Mouse (Mus musculus) limb, embryonic 10.5 days (tissue): ENCODE measurements around the gene Wdr91. TPM values are rescaled to one million over a fixed set of nuclear protein-coding genes. Genes with fewer than 3 reads are reported as not detected.

Experiments
- DNase-seq: peaks from one replicate; pipeline ENCODE4 v3.0.0-alpha.2; 2017; ENCODE audit warnings: low spot score
- H3K27ac ChIP-seq: fragments of 300-500 bp; sonication (generic); 2 replicates; pipeline ENCODE4 v1.5.1; 2016; ENCODE audit warnings: mild to moderate bottlenecking
- H3K27me3 ChIP-seq: fragments of 300-500 bp; sonication (generic); 2 replicates; pipeline ENCODE4 v1.6.1; 2016; ENCODE audit warnings: low read depth, mild to moderate bottlenecking; ENCODE audit not compliant: poor library complexity, severe bottlenecking
- H3K36me3 ChIP-seq: fragments of 300-500 bp; sonication (generic); 2 replicates; pipeline ENCODE4 v1.6.1; 2016; ENCODE audit warnings: mild to moderate bottlenecking, moderate library complexity
- H3K4me1 ChIP-seq: fragments of 300-500 bp; sonication (generic); 2 replicates; pipeline ENCODE4 v1.6.1; 2016
- H3K4me3 ChIP-seq: fragments of 300-500 bp; sonication (generic); 2 replicates; pipeline ENCODE4 v1.5.1; 2016; ENCODE audit warnings: mild to moderate bottlenecking, moderate library complexity
- H3K9me3 ChIP-seq: fragments of 300-500 bp; sonication (generic); replicated peaks from 2 replicates; pipeline ENCODE4 v1.6.1; 2016; ENCODE audit warnings: mild to moderate bottlenecking
- WGBS: fragments of 180-500 bp; shearing (Covaris S2); methylation state at CpG from one replicate; pipeline ENCODE4 v1.1.7; 2016; 5-methylcytosine and 5-hydroxymethylcytosine counted together
- polyA plus RNA-seq: library from polyadenylated mRNA; unstranded; fragments of >200 nt; fragmentation: Nextera tagmentation; extraction: Ambion mirVana; gene quantifications from 2 replicates; pipeline ENCODE4 v1.2.1, GENCODE M21; 2016

Wdr91 gene
- polyA plus RNA-seq, 1 experiment from 2014 or later, result 13.0 TPM

DNA sequence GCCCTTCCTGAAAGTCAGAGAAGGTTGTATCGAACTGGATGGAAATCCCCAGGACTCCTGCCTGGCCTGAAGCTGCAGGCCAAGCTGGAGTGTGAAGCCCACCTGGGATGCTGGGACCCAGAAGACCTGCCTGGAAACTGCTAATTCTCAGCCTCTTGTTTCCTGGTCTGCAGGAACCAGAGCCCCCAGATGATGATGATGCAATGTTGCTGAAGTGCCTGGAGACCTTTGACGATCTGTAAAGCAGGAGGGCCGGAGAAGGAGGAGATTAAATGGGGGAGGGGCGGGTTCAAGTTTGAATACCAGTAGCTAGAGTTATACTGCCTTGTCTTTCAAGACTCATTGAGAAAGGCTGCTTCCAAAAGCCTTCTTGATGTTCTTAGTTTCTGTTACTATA is 28.3 kb upstream of the Wdr91 start:
- Histone ChIP-seq H3K4me3 (no peak overlapping the region), H3K9me3 (no peaks in the 10 kb centered on the region), H3K27me3 (no peaks in the 10 kb centered on the region), H3K27ac (0 out of 2 replicates have a peak overlapping the region, but pooled peaks have one; percentile 19), H3K36me3 (no peaks in the 10 kb centered on the region), H3K4me1 (peaks cover 10% of the 10 kb centered on the region)
- DNase-seq, result no peak
- 50% methylated on average over 4 of the region's 4 CpGs for whole genome bisulfite sequencing

- Histone ChIP-seq H3K4me3 (no peak overlapping the region), H3K9me3 (no peaks in the 10 kb centered on the region), H3K27me3 (no peaks in the 10 kb centered on the region), H3K27ac (0 out of 2 replicates have a peak overlapping the region, but pooled peaks have one; percentile 19), H3K36me3 (no peaks in the 10 kb centered on the region), H3K4me1 (peaks cover 10% of the 10 kb centered on the region)
- WGBS, result 80% methylated on average over 7 of the region's 7 CpGs
- no peak for DNase-seq
Measured at GRCm38 (mm10) chr6:34938280-34938928, 27.7 kb upstream of the Wdr91 start.

DNA sequence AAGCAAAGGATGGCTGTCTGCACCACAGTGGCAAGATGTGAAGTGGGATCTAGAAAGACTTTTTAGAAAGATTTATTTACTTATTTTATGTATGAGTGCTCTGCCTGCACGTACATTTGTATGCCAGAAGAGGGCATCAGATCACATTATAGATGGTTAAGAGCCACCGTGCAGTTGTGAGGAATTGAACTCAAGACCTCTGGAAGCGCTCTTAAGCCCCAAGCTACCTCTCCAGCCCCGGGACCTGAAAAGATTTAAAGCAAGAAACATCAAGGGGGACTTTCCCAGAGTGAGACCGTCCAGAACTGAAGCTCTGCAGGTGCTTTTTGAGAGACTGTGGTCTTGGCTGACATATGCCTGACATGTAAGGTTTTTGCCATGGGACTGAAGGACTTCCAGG is 26.1 kb upstream of the Wdr91 start:
- H3K4me1 ChIP-seq, result peaks cover 10% of the 10 kb centered on the region
- no peaks in the 10 kb centered on the region for H3K36me3 ChIP-seq
- no peaks in the 10 kb centered on the region for H3K9me3 ChIP-seq
- H3K27me3 ChIP-seq, result no peaks in the 10 kb centered on the region
- H3K4me3 ChIP-seq, result no peak overlapping the region
- DNase-seq, result no peak
- no peak overlapping the region for H3K27ac ChIP-seq
- 77% methylated on average over 5 of the region's 5 CpGs for WGBS

GRCm38 (mm10) chr6:34932633-34933032 is 22.0 kb upstream of the Wdr91 start:
- no peaks in the 10 kb centered on the region for H3K4me1 ChIP-seq
- H3K4me3 ChIP-seq, result no peak overlapping the region
- DNase-seq, result no peak
- no peaks in the 10 kb centered on the region for H3K9me3 ChIP-seq
- no peak overlapping the region for H3K27ac ChIP-seq
- no peaks in the 10 kb centered on the region for H3K27me3 ChIP-seq
- no peaks in the 10 kb centered on the region for H3K36me3 ChIP-seq
- WGBS, result 94% methylated on average over 1 of the region's 1 CpGs

DNA sequence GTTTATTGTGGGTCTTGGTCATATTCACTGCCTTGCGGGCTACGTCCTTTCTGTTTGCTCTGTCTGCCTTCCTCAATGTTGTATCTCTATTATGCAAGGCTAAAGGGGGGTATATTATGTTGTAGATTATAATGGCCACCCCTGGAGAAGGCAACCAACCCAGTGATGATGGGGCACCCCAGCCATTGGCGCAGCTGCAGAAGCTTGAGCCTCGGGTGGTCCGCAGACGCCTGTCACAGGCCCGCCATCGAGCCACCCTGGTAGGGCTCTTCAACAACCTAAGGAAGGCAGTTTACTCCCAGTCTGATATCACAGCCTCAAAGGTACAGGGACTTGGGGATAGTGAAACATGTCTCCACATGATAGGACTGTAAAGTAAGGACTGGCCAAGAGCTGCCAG is 16.9 kb upstream of the Wdr91 start:
- H3K4me1 ChIP-seq, result no peaks in the 10 kb centered on the region
- no peak for DNase-seq
- H3K27ac ChIP-seq, result no peak overlapping the region
- no peaks in the 10 kb centered on the region for H3K36me3 ChIP-seq
- H3K9me3 ChIP-seq, result no peaks in the 10 kb centered on the region
- 95% methylated on average over 8 of the region's 8 CpGs for WGBS
- H3K27me3 ChIP-seq, result no peaks in the 10 kb centered on the region
- no peak overlapping the region for H3K4me3 ChIP-seq

GRCm38 (mm10) chr6:34927156-34927555 is 16.5 kb upstream of the Wdr91 start:
- peak; percentile 80 for DNase-seq

DNA sequence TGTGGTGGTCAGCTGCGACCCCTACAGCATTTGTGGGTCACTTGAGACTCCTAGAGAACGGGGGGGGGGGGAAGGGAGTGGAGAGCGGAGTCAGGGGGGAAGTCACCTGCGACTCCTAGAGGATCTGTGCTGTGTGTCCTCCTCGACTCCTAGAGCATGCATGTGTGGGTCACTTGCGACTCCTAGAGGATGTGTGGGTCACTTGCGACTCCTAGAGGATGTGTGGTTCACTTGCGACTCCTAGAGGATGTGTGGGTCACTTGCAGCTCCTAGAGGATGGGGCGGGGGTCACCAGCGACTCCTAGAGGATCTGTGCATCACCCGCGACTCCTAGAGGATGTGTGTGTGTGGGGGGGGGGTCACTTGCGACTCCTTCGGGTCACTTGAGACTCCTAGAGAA is 11.3 kb upstream of the Wdr91 start:
- Histone ChIP-seq H3K27me3 (no peaks in the 10 kb centered on the region), H3K4me3 (no peak overlapping the region), H3K36me3 (no peaks in the 10 kb centered on the region), H3K9me3 (no peaks in the 10 kb centered on the region), H3K27ac (no peak overlapping the region), H3K4me1 (peaks cover 30% of the 10 kb centered on the region)
- 59% methylated on average over 14 of the region's 14 CpGs for WGBS
- DNase-seq, result no peak

More at GRCm38 (mm10) chr6:34927156-34927555, 16.5 kb upstream of the Wdr91 start:
- no peaks in the 10 kb centered on the region for H3K36me3 ChIP-seq
- H3K4me3 ChIP-seq, result no peak overlapping the region
- H3K4me1 ChIP-seq, result no peaks in the 10 kb centered on the region
- H3K9me3 ChIP-seq, result no peaks in the 10 kb centered on the region
- WGBS, result 38% methylated on average over 4 of the region's 4 CpGs
- no peaks in the 10 kb centered on the region for H3K27me3 ChIP-seq
- no peak overlapping the region for H3K27ac ChIP-seq

GRCm38 (mm10) chr6:34920631-34921030 is 10.0 kb upstream of the Wdr91 start:
- no peaks in the 10 kb centered on the region for H3K9me3 ChIP-seq
- H3K36me3 ChIP-seq, result no peaks in the 10 kb centered on the region
- H3K27me3 ChIP-seq, result no peaks in the 10 kb centered on the region
- H3K4me3 ChIP-seq, result no peak overlapping the region
- no peak overlapping the region for H3K27ac ChIP-seq
- H3K4me1 ChIP-seq, result peaks cover 37% of the 10 kb centered on the region
- 96% methylated on average over 12 of the region's 12 CpGs for WGBS
- DNase-seq, result no peak

DNA sequence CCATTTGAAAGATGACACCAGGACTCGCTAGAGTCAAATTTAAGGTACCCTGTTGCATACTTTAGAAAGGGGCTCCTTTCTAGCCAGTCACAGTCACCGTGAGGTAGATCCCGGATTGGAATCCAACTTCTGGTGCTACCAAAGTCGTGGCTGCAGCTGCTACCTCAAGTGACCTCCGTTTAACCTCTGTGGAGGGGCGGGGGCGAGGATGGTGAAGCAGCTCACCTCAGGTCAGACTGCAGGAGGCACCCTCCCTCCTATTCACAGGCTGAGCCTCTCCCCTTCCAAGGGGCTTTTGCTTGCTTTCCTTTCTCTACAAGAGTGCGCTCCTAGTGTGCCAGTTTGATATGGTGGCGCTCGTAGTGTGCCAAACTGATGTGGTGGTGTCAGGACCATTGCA is 9.3 kb upstream of the Wdr91 start, which contains the start of gene Stra8:
Stra8 (plus strand) TSS at position 208 of the 400 bp plus-strand sequence.
- DNase-seq, result no peak
- Histone ChIP-seq H3K36me3 (no peaks in the 10 kb centered on the region), H3K27me3 (no peaks in the 10 kb centered on the region), H3K9me3 (no peaks in the 10 kb centered on the region), H3K27ac (peak within 1 kb of the TSS; percentile 46), H3K4me1 (peaks cover 37% of the 10 kb centered on the region), H3K4me3 (no peak within 1 kb of the TSS)
- 43% methylated on average over 10 of the region's 10 CpGs for WGBS

- peak overlapping the region; percentile 46 for H3K27ac ChIP-seq
- DNase-seq, result no peak
- H3K4me3 ChIP-seq, result no peak overlapping the region
- WGBS, result 68% methylated on average over 7 of the region's 7 CpGs
- peaks cover 37% of the 10 kb centered on the region for H3K4me1 ChIP-seq
- no peaks in the 10 kb centered on the region for H3K27me3 ChIP-seq
- no peaks in the 10 kb centered on the region for H3K9me3 ChIP-seq
- H3K36me3 ChIP-seq, result no peaks in the 10 kb centered on the region
Measured at GRCm38 (mm10) chr6:34919146-34919545, 8.5 kb upstream of the Wdr91 start.

DNA sequence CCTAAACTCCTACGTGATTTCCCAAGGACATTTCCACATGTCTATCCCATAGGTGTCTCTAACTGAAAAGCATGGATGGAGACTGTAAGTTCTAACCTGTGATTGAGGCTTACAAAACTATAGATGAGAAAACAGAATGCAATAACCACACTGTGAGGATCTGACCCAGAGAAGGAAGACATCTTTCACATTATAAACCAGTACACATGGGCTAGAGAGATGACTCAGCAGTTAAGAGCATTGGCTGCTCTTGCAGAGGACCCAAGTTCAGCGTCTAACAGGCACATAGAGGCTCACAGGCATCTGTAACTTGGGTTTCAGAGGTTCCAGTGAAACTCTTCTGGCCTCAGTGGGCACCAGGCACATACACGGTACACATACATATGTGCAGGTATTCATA is 3.8 kb upstream of the Wdr91 start:
- Histone ChIP-seq H3K36me3 (no peaks in the 10 kb centered on the region), H3K27me3 (no peaks in the 10 kb centered on the region), H3K27ac (no peak overlapping the region), H3K4me1 (peaks cover 33% of the 10 kb centered on the region), H3K4me3 (no peak overlapping the region), H3K9me3 (no peaks in the 10 kb centered on the region)
- no peak for DNase-seq
- 85% methylated on average over 3 of the region's 3 CpGs for WGBS

- no peaks in the 10 kb centered on the region for H3K27me3 ChIP-seq
- DNase-seq, result no peak
- H3K36me3 ChIP-seq, result 0 out of 2 replicates have a peak, but pooled peaks cover 5% of the 10 kb centered on the region
- H3K4me3 ChIP-seq, result no peak overlapping the region
- H3K27ac ChIP-seq, result no peak overlapping the region
- WGBS, result 83% methylated on average over 13 of the region's 13 CpGs
- no peaks in the 10 kb centered on the region for H3K9me3 ChIP-seq
- H3K4me1 ChIP-seq, result peaks cover 24% of the 10 kb centered on the region
Measured at GRCm38 (mm10) chr6:34913341-34914040, 2.8 kb upstream of the Wdr91 start.

- Histone ChIP-seq H3K27me3 (no peaks in the 10 kb centered on the region), H3K4me1 (peaks cover 14% of the 10 kb centered on the region), H3K4me3 (peak overlapping the region; percentile 78), H3K27ac (peak overlapping the region; percentile 89), H3K9me3 (no peaks in the 10 kb centered on the region), H3K36me3 (peaks cover 39% of the 10 kb centered on the region)
- DNase-seq, result no peak
- WGBS, result 54% methylated on average over 8 of the region's 8 CpGs
Measured at GRCm38 (mm10) chr6:34909631-34910345, 888 bp downstream of the Wdr91 start.
